Mouse (Mus musculus) G1E-ER4 (cell line): ENCODE data around the gene 4833427G06Rik. TPM values are rescaled to one million over a fixed set of nuclear protein-coding genes. Genes with fewer than 3 reads are reported as not detected.
A peak's percentile ranks its signal among the peaks of the same experiment; 100 is the strongest.

Source experiments
- GATA1 ChIP-seq: IDR thresholded peaks from one replicate; pipeline ENCODE4 v1.8.0; 2012; ENCODE audit warnings: low read length, inconsistent platforms
- polyA plus RNA-seq: library from polyadenylated mRNA; stranded (reverse); fragments of >175 nt; gene quantifications from 2 replicates; pipeline ENCODE4 v1.2.3, GENCODE M21; 2012

Gene 4833427G06Rik
- 0.13 and 0.18 TPM in 2 replicates for polyA plus RNA-seq

- no peak for TF ChIP-seq GATA1
Observed at GRCm38 (mm10) chr9:51101756-51102425, at the start of gene 4833427G06Rik. 4833427G06Rik (minus strand) TSS chr9:51102078.

GRCm38 (mm10) chr9:51147294-51147693 is 45.4 kb upstream of the 4833427G06Rik start:
- TF ChIP-seq GATA1, result no peak

GRCm38 (mm10) chr9:51146496-51146895 is 44.6 kb upstream of the 4833427G06Rik start:
- TF ChIP-seq GATA1, result no peak

GRCm38 (mm10) chr9:51144218-51144617 is 42.3 kb upstream of the 4833427G06Rik start:
- no peak for TF ChIP-seq GATA1

- no peak for TF ChIP-seq GATA1
Observed at GRCm38 (mm10) chr9:51143437-51143836, 41.6 kb upstream of the 4833427G06Rik start.

GRCm38 (mm10) chr9:51140711-51141110 is 38.8 kb upstream of the 4833427G06Rik start:
- no peak for TF ChIP-seq GATA1

- no peak for TF ChIP-seq GATA1
Observed at GRCm38 (mm10) chr9:51138301-51138700, 36.4 kb upstream of the 4833427G06Rik start.

- TF ChIP-seq GATA1, result no peak
Observed at GRCm38 (mm10) chr9:51137836-51138235, 36.0 kb upstream of the 4833427G06Rik start.

- TF ChIP-seq GATA1, result peak; percentile 71
Observed at GRCm38 (mm10) chr9:51137432-51137831, 35.6 kb upstream of the 4833427G06Rik start.

- TF ChIP-seq GATA1, result no peak
Observed at GRCm38 (mm10) chr9:51136985-51137384, 35.1 kb upstream of the 4833427G06Rik start.

GRCm38 (mm10) chr9:51114767-51115166 is 12.9 kb upstream of the 4833427G06Rik start:
- no peak for TF ChIP-seq GATA1

- no peak for TF ChIP-seq GATA1
Observed at GRCm38 (mm10) chr9:51105751-51106150, 3.9 kb upstream of the 4833427G06Rik start.

- no peak for TF ChIP-seq GATA1
Observed at GRCm38 (mm10) chr9:51103808-51104514, 2.1 kb upstream of the 4833427G06Rik start.

GRCm38 (mm10) chr9:51102963-51103807 is 1.3 kb upstream of the 4833427G06Rik start:
- TF ChIP-seq GATA1, result no peak

- TF ChIP-seq GATA1, result no peak
Observed at GRCm38 (mm10) chr9:51096306-51096705, 5.6 kb downstream of the 4833427G06Rik start.

- peak; percentile 83 for TF ChIP-seq GATA1
Observed at GRCm38 (mm10) chr9:51093697-51094096, 8.2 kb downstream of the 4833427G06Rik start.
